Mouse (Mus musculus) ES-E14 (cell line): ENCODE results near the gene Slc27a1.

Source experiments
- CHD2 ChIP-seq: IDR thresholded peaks from 2 replicates; pipeline ENCODE4 v1.6.1; 2014; ENCODE audit warnings: mild to moderate bottlenecking, low read depth, low read length, inconsistent platforms
- MAFK ChIP-seq: IDR thresholded peaks from 2 replicates; pipeline ENCODE4 v1.6.1; 2014; ENCODE audit warnings: mild to moderate bottlenecking, low read depth, low read length, inconsistent platforms; ENCODE audit not compliant: insufficient read depth
- ZC3H11A ChIP-seq: IDR thresholded peaks from 2 replicates; pipeline ENCODE4 v1.6.1; 2012; ENCODE audit warnings: low read depth, mild to moderate bottlenecking, inconsistent platforms, low read length, borderline replicate concordance
- ZNF384 ChIP-seq: IDR thresholded peaks from 2 replicates; pipeline ENCODE4 v1.6.1; 2012; ENCODE audit warnings: low read depth, low read length, inconsistent platforms

GRCm38 (mm10) chr8:71591017-71591416, 22.3 kb downstream of the Slc27a1 start:
- no peak for TF ChIP-seq ZNF384
- no peak for TF ChIP-seq ZC3H11A
- no peak for TF ChIP-seq MAFK
- no peak for TF ChIP-seq CHD2
